Mouse (Mus musculus): Measurements from ENCODE around the gene Zswim4. TPM values are rescaled to one million over a fixed set of nuclear protein-coding genes. Genes with fewer than 3 reads are reported as not detected.

Zswim4 gene
- polyA plus RNA-seq, 1 experiment from 2014 or later = 9.7 TPM

- H3K27me3 ChIP-seq (ENCODE audit: control insufficient read depth, insufficient read depth, low read length) = no peaks in the 10 kb centered on the region
- H3K9ac ChIP-seq (ENCODE audit: low read length) = peak overlapping the region; percentile 51
- peak overlapping the region; percentile 22 for H3K4me3 ChIP-seq (replicated peaks; ENCODE audit: low read length)
Measured at GRCm38 (mm10) chr8:84180530-84181190, 56.2 kb downstream of the Zswim4 start.

GRCm38 (mm10) chr8:84179946-84180345, 56.9 kb downstream of the Zswim4 start:
- Histone ChIP-seq H3K4me3 (replicated peaks; ENCODE audit: low read length) (peak overlapping the region; percentile 22; the same call in 1 of the 2 replicates), H3K36me3 (ENCODE audit: control insufficient read depth, insufficient read depth, low read length) (no peaks in the 10 kb centered on the region), H3K9me3 (replicated peaks; ENCODE audit: control insufficient read depth, low read length) (no peaks in the 10 kb centered on the region), H3K4me2 (ENCODE audit: low read depth, low read length) (peak overlapping the region; percentile 44), H3K9ac (ENCODE audit: low read length) (peak overlapping the region; percentile 51), H3K4me1 (ENCODE audit: control insufficient read depth, insufficient read depth, low read length) (peaks cover 43% of the 10 kb centered on the region), H3K27me3 (ENCODE audit: control insufficient read depth, insufficient read depth, low read length) (no peaks in the 10 kb centered on the region), H3K27ac (ENCODE audit: low read length) (no peak overlapping the region)
- ATAC-seq (ENCODE audit: insufficient read depth, low FRiP score) = no peak
- 26% methylated on average over 4 of the region's 4 CpGs for whole genome bisulfite sequencing

More at GRCm38 (mm10) chr8:84180530-84181190, 56.2 kb downstream of the Zswim4 start:
- H3K36me3 ChIP-seq (ENCODE audit: control insufficient read depth, insufficient read depth, low read length) = no peaks in the 10 kb centered on the region
- no peaks in the 10 kb centered on the region for H3K9me3 ChIP-seq (replicated peaks; ENCODE audit: control insufficient read depth, low read length)
- H3K4me1 ChIP-seq (ENCODE audit: control insufficient read depth, insufficient read depth, low read length) = peaks cover 43% of the 10 kb centered on the region
- peak overlapping the region; percentile 42; the same call in 1 of the 2 replicates for H3K27ac ChIP-seq (ENCODE audit: low read length)
- WGBS = 4% methylated on average over 16 of the region's 16 CpGs
- H3K4me2 ChIP-seq (ENCODE audit: low read depth, low read length) = peak overlapping the region; percentile 44
- peak; percentile 39; the same call in 1 of the 2 replicates for ATAC-seq (ENCODE audit: insufficient read depth, low FRiP score)

GRCm38 (mm10) chr8:84178592-84178991, 58.3 kb downstream of the Zswim4 start:
- Histone ChIP-seq H3K9ac (ENCODE audit: low read length) (no peak overlapping the region), H3K36me3 (ENCODE audit: control insufficient read depth, insufficient read depth, low read length) (no peaks in the 10 kb centered on the region), H3K4me1 (ENCODE audit: control insufficient read depth, insufficient read depth, low read length) (peaks cover 36% of the 10 kb centered on the region), H3K4me2 (ENCODE audit: low read depth, low read length) (no peak overlapping the region), H3K27me3 (ENCODE audit: control insufficient read depth, insufficient read depth, low read length) (no peaks in the 10 kb centered on the region), H3K27ac (ENCODE audit: low read length) (no peak overlapping the region), H3K4me3 (replicated peaks; ENCODE audit: low read length) (no peak overlapping the region), H3K9me3 (replicated peaks; ENCODE audit: control insufficient read depth, low read length) (no peaks in the 10 kb centered on the region)
- ATAC-seq (ENCODE audit: insufficient read depth, low FRiP score) = no peak
- WGBS = 78% methylated on average over 8 of the region's 8 CpGs

- Histone ChIP-seq H3K9me3 (replicated peaks; ENCODE audit: control insufficient read depth, low read length) (no peaks in the 10 kb centered on the region), H3K36me3 (ENCODE audit: control insufficient read depth, insufficient read depth, low read length) (no peaks in the 10 kb centered on the region), H3K27ac (ENCODE audit: low read length) (no peak overlapping the region), H3K4me3 (replicated peaks; ENCODE audit: low read length) (no peak overlapping the region), H3K4me2 (ENCODE audit: low read depth, low read length) (no peak overlapping the region), H3K27me3 (ENCODE audit: control insufficient read depth, insufficient read depth, low read length) (no peaks in the 10 kb centered on the region), H3K9ac (ENCODE audit: low read length) (no peak overlapping the region), H3K4me1 (ENCODE audit: control insufficient read depth, insufficient read depth, low read length) (peaks cover 27% of the 10 kb centered on the region)
- ATAC-seq (ENCODE audit: insufficient read depth, low FRiP score) = no peak
- WGBS = 72% methylated on average over 3 of the region's 3 CpGs
Measured at GRCm38 (mm10) chr8:84177405-84177804, 59.5 kb downstream of the Zswim4 start.

GRCm38 (mm10) chr8:84176560-84176959, 60.3 kb downstream of the Zswim4 start:
- H3K9me3 ChIP-seq (replicated peaks; ENCODE audit: control insufficient read depth, low read length) = no peaks in the 10 kb centered on the region
- no peaks in the 10 kb centered on the region for H3K36me3 ChIP-seq (ENCODE audit: control insufficient read depth, insufficient read depth, low read length)
- WGBS = 22% methylated on average over 3 of the region's 3 CpGs
- no peak for ATAC-seq (ENCODE audit: insufficient read depth, low FRiP score)
- H3K27ac ChIP-seq (ENCODE audit: low read length) = no peak overlapping the region
- H3K4me3 ChIP-seq (replicated peaks; ENCODE audit: low read length) = no peak overlapping the region
- H3K9ac ChIP-seq (ENCODE audit: low read length) = no peak overlapping the region; the same call in 1 of the 2 replicates
- no peaks in the 10 kb centered on the region for H3K27me3 ChIP-seq (ENCODE audit: control insufficient read depth, insufficient read depth, low read length)
- H3K4me1 ChIP-seq (ENCODE audit: control insufficient read depth, insufficient read depth, low read length) = peaks cover 21% of the 10 kb centered on the region
- no peak overlapping the region for H3K4me2 ChIP-seq (ENCODE audit: low read depth, low read length)

- no peak overlapping the region for H3K4me2 ChIP-seq (ENCODE audit: low read depth, low read length)
- H3K4me1 ChIP-seq (ENCODE audit: control insufficient read depth, insufficient read depth, low read length) = no peaks in the 10 kb centered on the region; the same call in 1 of the 2 replicates
- WGBS = 78% methylated on average over 6 of the region's 6 CpGs
- no peak for ATAC-seq (ENCODE audit: insufficient read depth, low FRiP score)
- no peak overlapping the region for H3K4me3 ChIP-seq (replicated peaks; ENCODE audit: low read length)
- no peaks in the 10 kb centered on the region for H3K27me3 ChIP-seq (ENCODE audit: control insufficient read depth, insufficient read depth, low read length)
- no peak overlapping the region for H3K9ac ChIP-seq (ENCODE audit: low read length)
- no peaks in the 10 kb centered on the region for H3K9me3 ChIP-seq (replicated peaks; ENCODE audit: control insufficient read depth, low read length)
- H3K36me3 ChIP-seq (ENCODE audit: control insufficient read depth, insufficient read depth, low read length) = no peaks in the 10 kb centered on the region
- no peak overlapping the region for H3K27ac ChIP-seq (ENCODE audit: low read length)
Measured at GRCm38 (mm10) chr8:84173861-84174260, 63.0 kb downstream of the Zswim4 start.

GRCm38 (mm10) chr8:84170096-84170495, 66.8 kb downstream of the Zswim4 start:
- Histone ChIP-seq H3K4me2 (ENCODE audit: low read depth, low read length) (no peak overlapping the region), H3K27ac (ENCODE audit: low read length) (no peak overlapping the region), H3K36me3 (ENCODE audit: control insufficient read depth, insufficient read depth, low read length) (no peaks in the 10 kb centered on the region), H3K9ac (ENCODE audit: low read length) (no peak overlapping the region), H3K4me3 (replicated peaks; ENCODE audit: low read length) (no peak overlapping the region), H3K4me1 (ENCODE audit: control insufficient read depth, insufficient read depth, low read length) (no peaks in the 10 kb centered on the region), H3K9me3 (replicated peaks; ENCODE audit: control insufficient read depth, low read length) (no peaks in the 10 kb centered on the region), H3K27me3 (ENCODE audit: control insufficient read depth, insufficient read depth, low read length) (no peaks in the 10 kb centered on the region)
- ATAC-seq (ENCODE audit: insufficient read depth, low FRiP score) = no peak
- 91% methylated on average over 5 of the region's 5 CpGs for WGBS

GRCm38 (mm10) chr8:84167696-84168095, 69.2 kb downstream of the Zswim4 start:
- no peak overlapping the region for H3K27ac ChIP-seq (ENCODE audit: low read length)
- no peaks in the 10 kb centered on the region for H3K27me3 ChIP-seq (ENCODE audit: control insufficient read depth, insufficient read depth, low read length)
- H3K4me3 ChIP-seq (replicated peaks; ENCODE audit: low read length) = no peak overlapping the region
- ATAC-seq (ENCODE audit: insufficient read depth, low FRiP score) = no peak
- H3K9me3 ChIP-seq (replicated peaks; ENCODE audit: control insufficient read depth, low read length) = no peaks in the 10 kb centered on the region
- peak overlapping the region; percentile 31; the same call in 1 of the 2 replicates for H3K9ac ChIP-seq (ENCODE audit: low read length)
- H3K36me3 ChIP-seq (ENCODE audit: control insufficient read depth, insufficient read depth, low read length) = no peaks in the 10 kb centered on the region
- no peaks in the 10 kb centered on the region for H3K4me1 ChIP-seq (ENCODE audit: control insufficient read depth, insufficient read depth, low read length)
- no peak overlapping the region for H3K4me2 ChIP-seq (ENCODE audit: low read depth, low read length)
- 83% methylated on average over 2 of the region's 2 CpGs for WGBS
